Mouse (Mus musculus) liver, embryonic 14.5 days (tissue): ENCODE results near the gene Micall2. TPM values are rescaled to one million over a fixed set of nuclear protein-coding genes. Genes with fewer than 3 reads are reported as not detected.

Source experiments
- ATAC-seq: fragments of 200-750 bp; cut with Nextera tagmentation; 2 replicates; pipeline ENCODE4 v1.8.0; 2017; ENCODE audit warnings: moderate number of reproducible peaks, mild to moderate bottlenecking, moderate library complexity; ENCODE audit not compliant: insufficient read depth
- DNase-seq, 3 experiments: peaks; one replicate each; pipeline ENCODE4 v3.0.0-alpha.2; 2012 to 2013; ENCODE audit warnings: low read depth in 3 of 3, low spot score in 3 of 3
- H3K27ac ChIP-seq: fragments of 300-500 bp; sonication (generic); 2 replicates; pipeline ENCODE4 v1.5.1; 2014; ENCODE audit warnings: moderate library complexity, mild to moderate bottlenecking, control low read depth, inconsistent platforms
- H3K27me3 ChIP-seq: fragments of 300-500 bp; sonication (generic); 2 replicates; pipeline ENCODE4 v1.6.1; 2014; ENCODE audit warnings: mild to moderate bottlenecking, low read length, moderate library complexity; ENCODE audit not compliant: control insufficient read depth, insufficient read depth
- H3K36me3 ChIP-seq: fragments of 300-500 bp; sonication (generic); replicated peaks from 2 replicates; pipeline ENCODE4 v1.6.1; 2014; ENCODE audit warnings: low read depth; ENCODE audit not compliant: control insufficient read depth, insufficient read depth
- H3K4me1 ChIP-seq, 2 experiments: fragments of 200-500 bp in 1 of 2; fragments of 300-500 bp in 1 of 2; sonication (generic) in 1 of 2; replicated peaks; 2 replicates each; pipeline ENCODE4 v1.6.1; 2012 to 2014; ENCODE audit warnings: antibody characterized with exemption in 1 of 2, inconsistent platforms in 1 of 2, low read length in 1 of 2; ENCODE audit not compliant: control insufficient read depth in 2 of 2, insufficient read depth in 2 of 2
- H3K4me2 ChIP-seq: fragments of 300-500 bp; sonication (generic); 2 replicates; pipeline ENCODE4 v1.6.1; 2014; ENCODE audit warnings: low read depth, mild to moderate bottlenecking, control low read depth, moderate library complexity
- H3K4me3 ChIP-seq, 2 experiments: fragments of 200-500 bp in 1 of 2; fragments of 300-500 bp in 1 of 2; sonication (generic) in 1 of 2; 2 replicates each; pipeline ENCODE4 v1.5.1; 2012 to 2014; ENCODE audit warnings: low read depth in 2 of 2, low read length in 2 of 2, mild to moderate bottlenecking in 2 of 2, control low read depth in 1 of 2, inconsistent platforms in 1 of 2, moderate library complexity in 1 of 2; ENCODE audit not compliant: insufficient read depth in 1 of 2
- H3K9ac ChIP-seq: fragments of 300-500 bp; sonication (generic); replicated peaks from 2 replicates; pipeline ENCODE4 v1.6.1; 2014; ENCODE audit warnings: mild to moderate bottlenecking, control low read depth, moderate library complexity
- H3K9me3 ChIP-seq: fragments of 300-500 bp; sonication (generic); 2 replicates; pipeline ENCODE4 v1.6.1; 2016; ENCODE audit warnings: low read length, mixed read lengths; ENCODE audit not compliant: control insufficient read depth
- CTCF ChIP-seq: IDR thresholded peaks from 2 replicates; pipeline ENCODE4 v1.5.1; 2016; ENCODE audit warnings: antibody characterized with exemption, low read depth, control low read depth
- EP300 ChIP-seq: IDR thresholded peaks from 2 replicates; pipeline ENCODE4 v1.6.1; 2016; ENCODE audit warnings: antibody characterized with exemption, low read depth
- WGBS: fragments of 180-500 bp; shearing (Covaris S2); extraction: QIAGEN DNeasy Blood & Tissue Kit; methylation state at CpG from one replicate; pipeline ENCODE4 v1.1.7; 2014; ENCODE audit not compliant: insufficient replicate concordance; 5-methylcytosine and 5-hydroxymethylcytosine counted together
- polyA plus RNA-seq, 2 experiments: library from polyadenylated mRNA; depleted of rRNA in 1 of 2; stranded (reverse) in 1 of 2; unstranded in 1 of 2; fragments of >200 nt; fragmentation: Nextera tagmentation in 1 of 2; extraction: Ambion mirVana in 1 of 2; gene quantifications; 2 replicates each; pipeline versions ENCODE4 v1.2.1 to v1.2.3; 2012 to 2014

The Micall2 gene
- polyA plus RNA-seq, 2 experiments = 8.4 to 10.3 TPM

DNA sequence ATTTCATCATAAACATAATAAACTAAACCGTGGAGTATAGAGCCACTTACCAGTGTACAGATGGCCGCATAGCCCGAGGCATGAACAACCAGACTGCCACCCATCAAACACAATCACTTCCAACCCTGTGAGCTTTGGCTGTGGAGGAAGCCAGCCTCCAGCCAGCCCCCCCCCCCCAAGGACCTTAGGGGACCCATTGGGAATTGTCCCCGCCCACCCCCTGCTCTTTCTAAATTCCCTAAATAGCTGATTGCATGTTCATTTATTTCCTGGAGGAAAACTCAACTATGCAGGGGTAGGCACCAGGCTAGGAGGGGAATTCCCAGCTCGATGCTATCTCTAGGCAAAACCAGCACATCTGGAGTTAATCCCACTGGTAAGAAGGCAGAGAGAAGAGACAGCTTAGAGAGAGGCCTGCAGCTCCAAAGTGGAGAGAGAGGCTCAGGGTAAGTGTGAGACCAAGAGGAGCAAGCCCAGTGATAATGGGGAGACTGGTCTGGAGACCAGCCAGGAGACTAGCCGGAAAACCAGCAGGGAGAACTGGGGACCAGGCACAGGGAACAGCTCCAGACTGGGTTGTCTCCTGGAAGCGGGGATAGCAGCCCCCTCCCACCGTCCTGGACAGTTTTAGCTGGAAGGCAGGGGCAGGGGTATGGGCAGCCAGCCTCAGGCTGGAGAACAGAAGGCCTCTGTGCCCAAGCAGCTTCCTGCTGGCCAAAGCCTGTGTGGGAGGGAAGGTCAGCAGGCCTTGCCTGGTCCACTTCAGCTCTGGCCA lies 5.2 kb downstream of the Micall2 start:
- ATAC-seq (no peak), DNase-seq (no peak)
- H3K36me3 ChIP-seq = no peaks in the 10 kb centered on the region; the same call in 1 of the 2 replicates
- H3K9ac ChIP-seq = no peak overlapping the region
- H3K4me1 ChIP-seq = peaks cover 22 to 52% of the 10 kb centered on the region in 2 experiments
- no peak overlapping the region for H3K27ac ChIP-seq
- no peak overlapping the region for H3K4me3 ChIP-seq
- H3K4me2 ChIP-seq = no peak overlapping the region
- no peak for TF ChIP-seq CTCF
- TF ChIP-seq EP300 = no peak
- H3K9me3 ChIP-seq = no peaks in the 10 kb centered on the region
- WGBS = 73% methylated on average over 8 of the region's 8 CpGs
- H3K27me3 ChIP-seq = no peaks in the 10 kb centered on the region

- DNase-seq (no peak), ATAC-seq (no peak)
- no peak overlapping the region for H3K4me2 ChIP-seq
- no peak overlapping the region for H3K9ac ChIP-seq
- H3K27ac ChIP-seq = no peak overlapping the region
- H3K27me3 ChIP-seq = no peaks in the 10 kb centered on the region
- TF ChIP-seq CTCF (no peak), EP300 (no peak)
- 37% methylated on average over 11 of the region's 11 CpGs for WGBS
- H3K4me3 ChIP-seq = no peak overlapping the region
- peaks cover 5 to 35% of the 10 kb centered on the region in 2 experiments for H3K4me1 ChIP-seq
- no peaks in the 10 kb centered on the region; the same call in 1 of the 2 replicates for H3K36me3 ChIP-seq
- no peaks in the 10 kb centered on the region for H3K9me3 ChIP-seq
Observed at GRCm38 (mm10) chr5:139727261-139727660, 8.9 kb downstream of the Micall2 start.

GRCm38 (mm10) chr5:139726186-139726585 lies 9.9 kb downstream of the Micall2 start:
- no peak for ATAC-seq
- no peak for TF ChIP-seq EP300
- no peak for TF ChIP-seq CTCF
- H3K27ac ChIP-seq = no peak overlapping the region
- H3K4me2 ChIP-seq = no peak overlapping the region
- peaks cover 0 to 27% of the 10 kb centered on the region in 2 experiments; a peak in 3 of 4 replicates for H3K4me1 ChIP-seq
- no peaks in the 10 kb centered on the region for H3K27me3 ChIP-seq
- H3K4me3 ChIP-seq = no peak overlapping the region
- H3K9me3 ChIP-seq = no peaks in the 10 kb centered on the region
- no peaks in the 10 kb centered on the region for H3K36me3 ChIP-seq
- WGBS = 65% methylated on average over 3 of the region's 3 CpGs
- H3K9ac ChIP-seq = no peak overlapping the region
- no peak for DNase-seq

GRCm38 (mm10) chr5:139724336-139725116 lies 11.6 kb downstream of the Micall2 start:
- Histone ChIP-seq H3K9ac (no peak overlapping the region), H3K27me3 (no peaks in the 10 kb centered on the region), H3K9me3 (no peaks in the 10 kb centered on the region), H3K4me2 (no peak overlapping the region), H3K4me3 (no peak overlapping the region), H3K4me1 (peaks cover 0 to 23% of the 10 kb centered on the region in 2 experiments; a peak in 3 of 4 replicates), H3K36me3 (no peaks in the 10 kb centered on the region), H3K27ac (no peak overlapping the region)
- ATAC-seq = no peak
- DNase-seq = no peak
- TF ChIP-seq CTCF (no peak), EP300 (no peak)
- WGBS = 80% methylated on average over 10 of the region's 10 CpGs

GRCm38 (mm10) chr5:139723113-139723512 lies 13.0 kb downstream of the Micall2 start:
- Histone ChIP-seq H3K9me3 (no peaks in the 10 kb centered on the region), H3K4me1 (peaks cover 0 to 21% of the 10 kb centered on the region in 2 experiments; a peak in 3 of 4 replicates), H3K4me3 (no peak overlapping the region), H3K36me3 (peaks cover 3% of the 10 kb centered on the region), H3K27me3 (no peaks in the 10 kb centered on the region), H3K4me2 (no peak overlapping the region), H3K27ac (no peak overlapping the region), H3K9ac (no peak overlapping the region)
- DNase-seq (no peak), ATAC-seq (no peak)
- TF ChIP-seq CTCF (no peak), EP300 (no peak)
- WGBS = 65% methylated on average over 9 of the region's 9 CpGs
